Mouse (Mus musculus): ENCODE measurements around the gene Uvssa. TPM values are rescaled to one million over a fixed set of nuclear protein-coding genes. Genes with fewer than 3 reads are reported as not detected.

The Uvssa gene
- total RNA-seq, 2 experiments from 2014 or later: 6.0 to 6.6 TPM

GRCm38 (mm10) chr5:33435151-33435550, 56.8 kb downstream of the Uvssa start:
- intact Hi-C loops (cut with DNase I): no loop called here
- DNase-seq: no peak

- DNase-seq: no peak
- intact Hi-C loops (cut with DNase I): no loop called here
Measured at GRCm38 (mm10) chr5:33435941-33436340, 57.6 kb downstream of the Uvssa start.

- intact Hi-C loops (cut with DNase I): no loop called here
- peak; percentile 94 to 98 for DNase-seq
Measured at GRCm38 (mm10) chr5:33438214-33438613, 59.9 kb downstream of the Uvssa start.

- DNase-seq: peak; percentile 42 to 73
- intact Hi-C loops (cut with DNase I): loop anchor here (1.0 to 5.0 kb wide), 3 partner anchors 50 to 171 kb away; partner anchors contain the start of gene Ctbp1
Measured at GRCm38 (mm10) chr5:33442927-33443710, 64.8 kb downstream of the Uvssa start.

- intact Hi-C loops (cut with DNase I): loop anchor here (1.0 to 5.0 kb wide), 3 partner anchors 50 to 171 kb away; partner anchors contain the start of gene Ctbp1
- DNase-seq: no peak
Measured at GRCm38 (mm10) chr5:33443794-33444193, 65.4 kb downstream of the Uvssa start.

GRCm38 (mm10) chr5:33455737-33456136, 77.4 kb downstream of the Uvssa start:
- intact Hi-C loops (cut with DNase I): no loop called here
- DNase-seq: no peak

GRCm38 (mm10) chr5:33458132-33458622, 79.8 kb downstream of the Uvssa start:
- intact Hi-C loops (cut with DNase I): no loop called here
- no peak for DNase-seq

GRCm38 (mm10) chr5:33459111-33459510, 80.8 kb downstream of the Uvssa start:
- intact Hi-C loops (cut with DNase I): no loop called here
- DNase-seq: no peak

GRCm38 (mm10) chr5:33464390-33464789, 86.0 kb downstream of the Uvssa start:
- DNase-seq: no peak
- intact Hi-C loops (cut with DNase I): no loop called here

- no peak for DNase-seq
- intact Hi-C loops (cut with DNase I): no loop called here
Measured at GRCm38 (mm10) chr5:33465464-33465863, 87.1 kb downstream of the Uvssa start.

Other genes starting within 250 kb of the Uvssa start
- gene Spon2, start 160.1 kb upstream of the Uvssa start, total RNA-seq (2021): 10 to 100 TPM; 19.0 to 43.7 TPM
- 100 to 1,000 TPM; 236 to 245 TPM for gene Ctbp1, start 103.6 kb upstream of the Uvssa start, total RNA-seq (2021)
- gene Maea, start 43.0 kb upstream of the Uvssa start, total RNA-seq (2021): 100 to 1,000 TPM; 125 to 126 TPM
- not detected for gene Nkx1-1, start 55.4 kb downstream of the Uvssa start, total RNA-seq (2021)